Mouse (Mus musculus) forebrain, postnatal 0 days (tissue): ENCODE results near the gene Pex6. TPM values are rescaled to one million over a fixed set of nuclear protein-coding genes. Genes with fewer than 3 reads are reported as not detected.

ENCODE experiments used
- ATAC-seq: fragments of 200-750 bp; cut with Nextera tagmentation; 2 replicates; pipeline ENCODE4 v1.8.0; 2017; ENCODE audit warnings: mild to moderate bottlenecking, moderate library complexity
- DNase-seq: peaks from one replicate; pipeline ENCODE4 v3.0.0-alpha.2; 2015
- H3K27ac ChIP-seq: fragments of 300-500 bp; sonication (generic); 2 replicates; pipeline ENCODE4 v1.5.1; 2014; ENCODE audit warnings: low read depth, mild to moderate bottlenecking, antibody characterized with exemption, low read length, moderate library complexity, mixed read lengths
- H3K27me3 ChIP-seq: fragments of 300-500 bp; sonication (generic); 2 replicates; pipeline ENCODE4 v1.6.1; 2014; ENCODE audit warnings: mild to moderate bottlenecking, low read length, mixed read lengths; ENCODE audit not compliant: insufficient read depth
- H3K36me3 ChIP-seq: fragments of 300-500 bp; sonication (generic); 2 replicates; pipeline ENCODE4 v1.6.1; 2014; ENCODE audit warnings: mild to moderate bottlenecking, moderate library complexity; ENCODE audit not compliant: insufficient read depth
- H3K4me1 ChIP-seq: fragments of 300-500 bp; sonication (generic); 2 replicates; pipeline ENCODE4 v1.6.1; 2014; ENCODE audit warnings: antibody characterized with exemption; ENCODE audit not compliant: insufficient read depth
- H3K4me2 ChIP-seq: fragments of 300-500 bp; sonication (generic); 2 replicates; pipeline ENCODE4 v1.6.1; 2014; ENCODE audit warnings: low read depth, mild to moderate bottlenecking, moderate library complexity
- H3K4me3 ChIP-seq: fragments of 300-500 bp; sonication (generic); 2 replicates; pipeline ENCODE4 v1.5.1; 2014; ENCODE audit warnings: low read depth, low read length, mixed read lengths
- H3K9ac ChIP-seq: fragments of 300-500 bp; sonication (generic); 2 replicates; pipeline ENCODE4 v1.6.1; 2014; ENCODE audit warnings: mild to moderate bottlenecking
- H3K9me3 ChIP-seq: fragments of 300-500 bp; sonication (generic); 2 replicates; pipeline ENCODE4 v1.6.1; 2016; ENCODE audit warnings: low read length
- CTCF ChIP-seq: sonication (generic); IDR thresholded peaks from 2 replicates; pipeline ENCODE4 v1.5.1; 2016; ENCODE audit warnings: antibody characterized with exemption, control low read depth, low read depth
- WGBS: fragments of 180-500 bp; shearing (Covaris S2); extraction: QIAGEN DNeasy Blood & Tissue Kit; methylation state at CpG from one replicate; pipeline ENCODE4 v1.1.7; 2014; 5-methylcytosine and 5-hydroxymethylcytosine counted together
- polyA plus RNA-seq: library from polyadenylated mRNA; unstranded; fragments of >200 nt; fragmentation: Nextera tagmentation; extraction: Ambion mirVana; gene quantifications from 2 replicates; pipeline ENCODE4 v1.2.1, GENCODE M21; 2015
- total RNA-seq: library from RNA; depleted of rRNA; stranded (reverse); fragments of >200 nt; gene quantifications from 2 replicates; pipeline ENCODE4 v1.2.3, GENCODE M21; 2014

Gene Pex6
- total and polyA plus RNA-seq, 2 experiments from 2014 or later, result 19.6 to 37.9 TPM

DNA sequence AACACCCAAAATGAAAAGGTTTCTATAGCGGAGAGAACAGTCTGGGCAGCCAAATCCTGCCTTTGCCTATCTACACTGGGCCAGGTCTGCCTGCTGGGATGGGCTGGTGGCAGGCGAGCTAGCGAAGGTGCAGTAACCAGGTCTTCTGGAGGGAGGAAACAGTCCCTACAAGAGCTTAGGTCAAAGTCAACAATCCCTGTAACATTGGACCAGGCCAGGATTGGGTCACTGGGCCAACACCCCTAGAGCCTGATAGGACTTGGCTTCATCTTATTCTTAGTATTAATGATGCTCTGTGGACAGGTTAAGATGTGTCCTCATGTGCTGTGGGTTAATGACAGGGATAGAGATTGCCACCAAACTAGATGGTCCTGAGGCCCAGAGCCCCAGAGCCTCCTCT is 22.8 kb downstream of the Pex6 start:
- Histone ChIP-seq H3K36me3 (peaks cover 14% of the 10 kb centered on the region), H3K27ac (no peak overlapping the region), H3K4me2 (no peak overlapping the region), H3K4me1 (no peaks in the 10 kb centered on the region), H3K9ac (no peak overlapping the region), H3K9me3 (no peaks in the 10 kb centered on the region), H3K4me3 (no peak overlapping the region), H3K27me3 (0 out of 2 replicates have a peak, but pooled peaks cover 2% of the 10 kb centered on the region)
- no peak for TF ChIP-seq CTCF
- ATAC-seq, result no peak
- WGBS, result 92% methylated on average over 3 of the region's 3 CpGs
- DNase-seq, result no peak

DNA sequence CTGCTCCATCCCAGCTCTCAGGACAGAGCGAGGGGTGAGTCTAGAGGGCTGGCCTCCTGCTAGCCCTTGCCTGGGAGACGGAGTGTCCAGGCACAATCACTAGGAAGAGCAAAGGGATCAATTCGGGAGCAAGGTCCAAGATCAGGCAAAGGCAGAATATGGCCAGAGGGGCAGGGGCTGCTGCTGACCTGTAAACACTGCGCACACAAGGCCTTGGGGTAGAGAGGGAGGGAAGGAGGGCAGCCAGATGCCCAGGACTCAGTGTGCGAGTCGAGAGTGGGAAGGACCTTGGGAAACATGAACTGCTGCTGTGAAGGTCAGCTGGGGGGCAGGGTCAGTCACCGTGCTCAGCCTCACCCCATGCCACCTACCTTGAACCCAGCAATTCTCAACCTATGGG is 24.0 kb downstream of the Pex6 start:
- Histone ChIP-seq H3K9ac (no peak overlapping the region), H3K4me3 (no peak overlapping the region), H3K27ac (no peak overlapping the region), H3K9me3 (no peaks in the 10 kb centered on the region), H3K4me2 (no peak overlapping the region), H3K27me3 (no peaks in the 10 kb centered on the region), H3K36me3 (peaks cover 14% of the 10 kb centered on the region), H3K4me1 (no peaks in the 10 kb centered on the region)
- DNase-seq, result no peak
- ATAC-seq, result no peak
- no peak for TF ChIP-seq CTCF
- 87% methylated on average over 7 of the region's 7 CpGs for WGBS

DNA sequence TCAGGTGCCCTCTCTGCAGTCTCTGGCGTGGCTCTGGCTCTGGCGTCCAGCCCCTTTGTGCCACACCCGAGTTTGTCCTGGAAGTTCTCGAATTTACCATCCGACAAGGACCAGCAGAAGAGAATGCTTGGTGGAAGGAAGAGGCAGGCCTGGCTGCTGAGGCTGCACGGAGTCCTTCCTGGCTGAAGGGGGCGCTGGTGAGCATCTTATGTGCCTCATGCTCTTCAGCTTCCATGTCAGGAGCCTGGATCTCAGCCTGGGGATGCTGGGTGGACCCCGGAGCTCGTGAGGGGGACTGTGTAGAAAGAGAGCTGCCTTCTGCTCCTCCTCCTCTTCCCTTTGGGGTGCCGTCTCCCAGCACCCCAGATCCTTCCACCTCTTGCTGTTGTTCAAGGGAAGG is 24.9 kb downstream of the Pex6 start:
- ATAC-seq, result no peak

DNA sequence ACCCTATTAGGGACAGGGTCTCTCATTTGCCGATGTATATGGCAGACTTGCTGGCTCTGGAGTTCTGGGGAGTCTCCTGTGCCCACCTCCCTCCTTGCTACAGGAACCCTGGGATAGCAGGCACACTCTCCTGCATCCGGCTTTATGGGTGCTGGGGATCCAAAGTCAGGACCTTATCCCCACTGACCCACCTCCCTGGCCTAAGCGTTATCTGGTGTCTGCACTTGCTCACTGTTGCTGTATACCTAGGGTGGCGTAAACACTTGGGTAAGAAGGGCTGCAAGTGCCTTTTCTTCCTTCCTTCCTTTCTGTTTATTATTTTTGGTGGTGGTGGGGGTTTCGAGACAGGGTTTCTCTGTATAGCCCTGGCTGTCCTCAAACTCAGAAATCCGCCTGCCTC is 30.0 kb downstream of the Pex6 start:
- Histone ChIP-seq H3K9me3 (no peaks in the 10 kb centered on the region), H3K27me3 (no peaks in the 10 kb centered on the region), H3K4me3 (no peak overlapping the region), H3K27ac (no peak overlapping the region), H3K9ac (no peak overlapping the region), H3K4me1 (no peaks in the 10 kb centered on the region), H3K36me3 (peaks cover 39% of the 10 kb centered on the region), H3K4me2 (no peak overlapping the region)
- DNase-seq (no peak), ATAC-seq (no peak)
- 95% methylated on average over 6 of the region's 6 CpGs for WGBS
- TF ChIP-seq CTCF, result no peak

More for the DNA sequence above, 24.9 kb downstream of the Pex6 start:
- 56% methylated on average over 9 of the region's 10 CpGs for WGBS
- Histone ChIP-seq H3K36me3 (peaks cover 16% of the 10 kb centered on the region), H3K4me1 (no peaks in the 10 kb centered on the region), H3K27ac (no peak overlapping the region), H3K9ac (no peak overlapping the region), H3K27me3 (no peaks in the 10 kb centered on the region), H3K4me3 (no peak overlapping the region), H3K4me2 (no peak overlapping the region), H3K9me3 (no peaks in the 10 kb centered on the region)
- peak; percentile 53 for TF ChIP-seq CTCF
- DNase-seq, result no peak

DNA sequence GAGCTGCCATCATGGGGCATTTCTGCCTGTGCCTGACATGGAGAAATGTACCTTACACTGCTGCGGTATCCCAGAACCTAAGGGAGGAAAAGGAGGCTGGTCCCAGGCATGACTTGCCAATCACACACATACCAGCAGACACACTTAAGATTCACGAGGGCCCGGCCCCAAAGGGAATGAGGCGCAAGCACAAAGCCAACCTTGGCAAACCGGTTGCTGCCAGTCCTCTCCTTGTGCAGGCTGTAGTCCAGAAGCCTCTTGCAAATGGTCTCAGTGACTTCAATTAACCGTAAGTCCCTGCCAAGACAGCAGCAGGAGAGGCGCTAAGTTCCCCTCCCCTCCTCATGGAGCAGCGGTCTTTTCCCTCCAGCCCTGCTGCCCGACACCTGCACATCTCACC is 31.7 kb downstream of the Pex6 start:
- no peak for TF ChIP-seq CTCF
- 84% methylated on average over 9 of the region's 9 CpGs for WGBS

DNA sequence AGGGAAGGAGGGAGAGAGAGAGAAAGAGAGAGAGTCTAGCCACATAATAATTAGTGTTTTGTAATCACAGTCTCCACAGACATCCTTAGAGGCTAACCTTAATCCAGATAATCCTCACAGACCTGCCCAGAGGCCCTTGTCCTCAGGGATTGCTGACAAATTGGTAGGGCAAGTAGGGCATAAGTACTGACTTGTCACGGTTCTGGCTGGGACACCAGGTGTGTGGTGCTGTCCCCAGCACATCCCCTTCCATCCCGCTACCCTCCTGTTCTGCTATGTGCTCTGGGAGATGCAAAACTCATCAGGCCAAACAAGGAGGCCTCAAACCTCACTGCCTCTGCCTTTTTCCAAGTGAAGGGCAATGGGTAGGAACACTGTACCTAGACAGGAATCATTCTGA is 34.2 kb downstream of the Pex6 start:
- Histone ChIP-seq H3K36me3 (peaks cover 44% of the 10 kb centered on the region), H3K27me3 (no peaks in the 10 kb centered on the region), H3K9me3 (no peaks in the 10 kb centered on the region), H3K4me3 (no peak overlapping the region), H3K27ac (no peak overlapping the region), H3K4me1 (0 out of 2 replicates have a peak, but pooled peaks cover 1% of the 10 kb centered on the region), H3K9ac (no peak overlapping the region), H3K4me2 (no peak overlapping the region)
- no peak for ATAC-seq
- TF ChIP-seq CTCF, result no peak
- WGBS, result 81% methylated on average over 2 of the region's 2 CpGs
- no peak for DNase-seq

More for the DNA sequence above, 31.7 kb downstream of the Pex6 start:
- no peaks in the 10 kb centered on the region for H3K9me3 ChIP-seq
- H3K36me3 ChIP-seq, result peaks cover 44% of the 10 kb centered on the region
- no peak overlapping the region for H3K4me2 ChIP-seq
- no peak overlapping the region for H3K9ac ChIP-seq
- ATAC-seq (no peak), DNase-seq (no peak)
- no peaks in the 10 kb centered on the region for H3K4me1 ChIP-seq
- no peak overlapping the region for H3K4me3 ChIP-seq
- no peaks in the 10 kb centered on the region for H3K27me3 ChIP-seq
- H3K27ac ChIP-seq, result no peak overlapping the region

DNA sequence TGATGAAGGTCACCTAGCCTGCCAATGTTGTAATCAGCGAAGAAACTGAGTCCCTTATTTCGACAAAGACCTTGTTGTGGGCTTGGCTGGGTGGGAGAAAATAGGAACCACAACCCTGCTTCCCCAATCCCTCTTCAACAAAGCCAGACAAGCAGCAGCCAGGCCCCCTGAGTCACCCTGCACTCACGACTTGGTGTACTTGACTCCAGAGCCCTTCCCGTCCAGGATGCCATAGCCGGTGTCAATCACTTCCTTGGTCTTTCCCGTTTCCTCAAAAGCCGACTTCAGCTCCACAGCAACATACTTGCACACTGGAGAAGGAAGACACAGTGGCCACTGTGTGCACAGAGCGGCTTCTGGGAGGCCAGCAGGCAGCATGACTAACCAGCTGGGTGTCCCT is 36.0 kb downstream of the Pex6 start:
- H3K9me3 ChIP-seq, result no peaks in the 10 kb centered on the region
- no peaks in the 10 kb centered on the region for H3K27me3 ChIP-seq
- WGBS, result 79% methylated on average over 8 of the region's 8 CpGs
- peaks cover 38% of the 10 kb centered on the region for H3K36me3 ChIP-seq
- DNase-seq (no peak), ATAC-seq (no peak)
- no peak overlapping the region for H3K27ac ChIP-seq
- TF ChIP-seq CTCF, result no peak
- 0 out of 2 replicates have a peak, but pooled peaks cover 8% of the 10 kb centered on the region for H3K4me1 ChIP-seq
- no peak overlapping the region for H3K9ac ChIP-seq
- H3K4me3 ChIP-seq, result no peak overlapping the region
- H3K4me2 ChIP-seq, result no peak overlapping the region
